Mouse (Mus musculus) gastrocnemius, adult 8-10 months (tissue): ENCODE measurements around the gene Cpne8. TPM values are rescaled to one million over a fixed set of nuclear protein-coding genes. Genes with fewer than 3 reads are reported as not detected.

Experiments used
- DNase-seq, 2 experiments: peaks; one replicate each; pipeline ENCODE4 v3.0.0; 2022; ENCODE audit warnings: low spot score in 2 of 2
- total RNA-seq, 4 experiments: library from RNA; stranded (reverse); gene quantifications; 2 replicates each; pipeline ENCODE4 v1.2.4; 2022

The Cpne8 gene
- 1 to 10 TPM; 1.8 to 3.4 (median 2.9) TPM for total RNA-seq

- DNase-seq = peak; percentile 33 to 42
Observed at GRCm38 (mm10) chr15:90678985-90679759, at the start of gene Cpne8. TSS of gene Cpne8 (minus strand) at chr15:90679432.

GRCm38 (mm10) chr15:90717717-90718116 lies 38.5 kb upstream of the Cpne8 start:
- DNase-seq = no peak

- DNase-seq = no peak
Observed at GRCm38 (mm10) chr15:90709296-90709695, 30.1 kb upstream of the Cpne8 start.

DNA sequence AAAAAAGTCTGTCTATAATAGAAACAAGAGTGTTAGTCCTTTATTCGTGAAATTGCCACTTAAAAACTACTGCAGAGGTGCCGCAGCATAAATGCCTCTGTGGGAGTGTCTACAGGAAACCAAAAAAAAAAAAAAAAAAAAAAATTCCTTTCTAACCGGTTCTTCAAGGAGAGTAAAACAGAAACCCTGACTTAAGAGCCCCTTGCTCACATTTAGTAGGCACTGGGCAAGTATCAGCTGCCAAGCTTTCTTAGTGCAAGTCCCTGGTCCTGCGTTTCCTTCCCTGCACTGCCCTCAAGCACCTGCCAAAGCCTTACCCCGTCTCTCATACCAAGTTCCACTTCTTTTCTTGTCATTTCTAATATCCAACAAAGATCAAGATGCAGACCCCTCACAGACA lies 25.1 kb upstream of the Cpne8 start:
- DNase-seq = no peak

DNA sequence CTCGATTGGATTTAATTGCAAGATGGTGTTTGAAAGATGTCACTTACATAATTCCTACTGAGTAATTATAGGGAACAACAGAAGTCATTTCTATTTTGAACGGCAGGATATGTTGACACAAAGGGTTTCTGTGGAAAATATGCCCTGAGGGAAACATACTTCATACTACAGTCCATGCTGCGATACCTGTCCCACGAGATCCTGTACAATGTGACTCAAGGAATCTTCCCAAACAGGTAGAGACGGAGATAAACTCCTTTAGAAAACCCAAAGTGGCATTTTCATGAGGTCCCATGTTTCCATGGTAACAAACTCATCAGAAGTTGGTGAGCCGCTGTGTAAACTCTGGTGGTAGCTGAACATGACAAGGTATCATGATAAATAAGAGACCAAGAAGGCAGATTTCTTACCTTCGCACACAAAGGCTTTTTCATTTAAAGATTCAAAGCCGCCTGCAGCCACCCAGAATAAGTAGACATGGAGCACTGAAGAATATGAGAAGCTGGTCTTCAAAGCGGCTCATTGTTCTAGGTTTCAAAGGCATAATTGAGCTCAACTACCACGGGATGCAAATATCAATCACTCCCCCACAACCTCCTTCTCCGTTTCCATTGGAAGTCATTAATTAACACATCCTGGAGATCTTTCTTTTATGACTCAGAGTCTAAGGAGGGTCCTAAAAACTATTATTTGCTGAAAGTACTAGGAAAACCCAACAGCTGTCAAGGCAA lies 24.4 kb upstream of the Cpne8 start:
- DNase-seq = no peak

- DNase-seq = no peak
Observed at GRCm38 (mm10) chr15:90686770-90687169, 7.5 kb upstream of the Cpne8 start.

GRCm38 (mm10) chr15:90679760-90680579 lies 738 bp upstream of the Cpne8 start:
- peak; percentile 10 to 28 for DNase-seq

DNA sequence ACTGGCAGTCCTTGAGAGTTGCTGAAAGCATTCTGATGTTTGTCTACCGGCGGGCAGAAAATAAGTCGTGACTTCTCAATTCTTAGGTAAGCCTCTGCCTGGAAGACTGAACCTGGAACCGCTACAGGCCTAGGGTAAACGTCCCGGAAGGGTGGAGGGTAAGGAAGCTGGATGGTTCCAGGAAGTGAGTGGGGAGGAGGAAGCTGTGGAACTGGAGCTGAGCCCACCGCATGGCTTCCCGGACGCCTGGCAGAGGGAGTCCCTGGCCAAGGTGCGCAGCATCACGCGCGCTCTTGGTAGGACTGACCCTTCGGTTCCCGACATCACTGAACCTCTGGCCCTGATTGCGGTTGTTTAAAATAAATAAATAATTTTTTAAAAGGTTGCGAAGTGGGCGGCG lies 744 bp downstream of the Cpne8 start:
- DNase-seq = peak; percentile 4 to 28

GRCm38 (mm10) chr15:90669494-90669893 lies 9.7 kb downstream of the Cpne8 start:
- no peak for DNase-seq

DNA sequence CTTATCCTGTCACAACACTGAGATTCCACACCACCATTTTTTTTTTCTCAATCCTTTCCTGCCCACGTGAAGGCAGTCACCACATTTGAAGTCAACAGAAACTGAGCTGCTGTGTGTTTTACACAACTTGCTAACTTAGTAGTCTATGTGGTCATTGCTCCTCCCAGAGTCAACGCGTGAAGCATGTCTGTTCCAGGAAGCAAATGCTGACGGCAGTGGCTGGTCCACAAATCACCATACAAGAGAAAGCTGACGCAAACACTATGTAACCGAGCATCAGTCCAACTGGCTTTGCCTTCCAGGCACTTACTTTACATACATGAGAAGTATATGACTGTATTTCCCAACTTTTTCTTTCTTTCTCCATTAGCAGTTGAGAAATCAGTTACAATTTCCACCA lies 12.3 kb downstream of the Cpne8 start:
- no peak for DNase-seq

DNA sequence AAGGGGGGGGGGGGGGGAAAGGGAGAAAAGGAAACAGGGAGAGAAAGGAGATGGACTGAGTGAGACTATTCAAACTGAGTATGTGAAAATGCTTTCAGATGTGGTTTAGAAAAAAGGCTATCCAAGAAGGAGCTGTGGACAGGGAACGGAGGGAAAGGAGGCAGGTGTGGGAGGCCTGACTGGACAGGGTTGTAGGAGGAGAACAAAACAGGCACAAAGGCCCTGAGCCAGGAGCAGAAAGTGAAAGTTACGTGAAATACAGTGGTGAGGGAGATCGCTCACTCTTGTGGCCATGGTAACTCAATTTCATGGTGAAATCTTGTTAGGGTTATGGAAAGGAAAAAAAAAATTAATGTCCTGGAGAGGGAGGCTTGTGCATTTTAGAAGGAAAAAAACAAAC lies 14.6 kb downstream of the Cpne8 start:
- no peak for DNase-seq

DNA sequence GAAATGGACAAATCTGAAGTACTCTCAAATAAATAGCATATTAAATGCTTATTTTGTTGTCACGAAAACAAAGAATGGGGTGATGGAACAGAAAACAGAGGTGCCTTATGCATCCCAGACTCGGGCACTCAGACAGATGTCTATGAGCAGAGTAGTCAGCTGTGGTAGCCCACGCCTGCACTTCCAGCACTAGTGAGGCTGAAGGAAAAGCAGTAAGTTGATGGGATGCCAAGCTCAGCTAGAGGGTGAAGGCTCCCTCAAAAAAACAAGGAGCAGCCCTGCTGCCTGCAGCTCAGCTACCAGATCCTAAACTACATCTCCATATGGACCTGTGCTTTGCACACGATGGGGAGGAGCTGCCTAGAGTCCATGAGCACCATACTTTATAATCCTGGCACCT lies 15.6 kb downstream of the Cpne8 start:
- no peak for DNase-seq

DNA sequence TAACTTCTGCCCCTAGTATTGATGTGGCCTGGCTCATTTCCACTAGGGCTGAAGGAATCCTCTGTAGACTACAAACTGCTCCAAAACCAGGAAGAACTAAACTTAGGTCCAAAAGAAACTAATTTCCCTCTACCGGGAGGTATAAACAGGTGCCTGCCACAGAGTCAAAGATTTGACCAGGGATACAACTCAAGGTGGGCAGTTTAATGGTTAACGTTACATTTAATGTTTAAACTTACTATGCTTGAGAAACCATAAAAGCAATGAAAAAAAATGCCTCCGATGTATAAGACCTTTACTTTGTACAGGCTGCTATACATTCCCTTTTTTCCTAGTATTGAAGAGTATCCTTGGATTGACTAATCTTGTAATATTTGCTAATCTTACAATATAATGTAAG lies 18.5 kb downstream of the Cpne8 start:
- no peak for DNase-seq

- DNase-seq = no peak
Observed at GRCm38 (mm10) chr15:90658053-90658452, 21.2 kb downstream of the Cpne8 start.

GRCm38 (mm10) chr15:90656521-90656920 lies 22.7 kb downstream of the Cpne8 start:
- no peak for DNase-seq

DNA sequence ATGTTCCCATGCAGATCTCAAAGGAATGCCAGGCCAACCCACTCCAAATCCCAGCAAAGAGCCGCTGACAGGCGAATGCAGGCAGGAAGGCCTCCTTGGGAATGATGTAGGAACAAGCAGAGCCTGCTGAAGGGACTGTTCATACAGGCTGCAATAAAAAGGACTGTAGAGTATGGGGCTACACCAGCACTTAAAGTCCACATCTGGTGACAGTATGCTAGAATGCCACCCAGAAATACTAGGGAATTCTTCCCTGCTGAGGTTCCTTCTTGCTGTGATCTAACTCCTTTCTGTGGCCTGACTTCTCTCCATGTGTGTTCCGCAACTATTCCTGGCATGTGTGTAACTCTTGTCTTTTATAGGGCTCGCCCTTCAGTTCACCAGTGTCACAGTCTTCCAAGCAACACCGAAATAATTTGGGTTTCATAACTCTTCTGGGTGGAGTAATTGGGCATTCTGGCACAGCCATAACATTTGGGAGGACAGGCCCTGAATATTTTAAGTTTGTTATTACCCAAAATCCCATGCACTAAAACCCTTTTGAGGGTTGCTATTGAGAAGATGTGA lies 32.1 kb downstream of the Cpne8 start:
- DNase-seq = no peak

GRCm38 (mm10) chr15:90646326-90646725 lies 32.9 kb downstream of the Cpne8 start:
- DNase-seq = no peak

DNA sequence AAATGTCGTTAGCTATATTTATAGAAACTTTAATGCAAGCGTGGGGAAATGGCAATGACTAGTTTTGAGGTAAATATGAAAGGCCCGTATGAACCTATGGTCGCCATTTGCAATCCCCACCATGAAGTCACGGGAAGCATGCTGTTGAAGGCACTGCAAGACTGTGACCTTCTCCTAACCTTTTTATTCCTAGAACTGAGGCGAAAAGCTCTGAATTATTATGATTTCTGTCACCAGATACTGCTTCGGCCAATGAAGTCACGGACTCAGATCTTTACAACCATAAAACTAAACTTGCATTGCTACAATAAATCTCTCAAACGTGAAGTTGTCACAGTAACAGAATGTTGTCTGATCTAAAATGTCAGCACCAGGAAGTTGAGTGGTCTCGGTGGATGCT lies 33.4 kb downstream of the Cpne8 start:
- DNase-seq = no peak

GRCm38 (mm10) chr15:90624201-90624600 lies 55.0 kb downstream of the Cpne8 start:
- no peak for DNase-seq

DNA sequence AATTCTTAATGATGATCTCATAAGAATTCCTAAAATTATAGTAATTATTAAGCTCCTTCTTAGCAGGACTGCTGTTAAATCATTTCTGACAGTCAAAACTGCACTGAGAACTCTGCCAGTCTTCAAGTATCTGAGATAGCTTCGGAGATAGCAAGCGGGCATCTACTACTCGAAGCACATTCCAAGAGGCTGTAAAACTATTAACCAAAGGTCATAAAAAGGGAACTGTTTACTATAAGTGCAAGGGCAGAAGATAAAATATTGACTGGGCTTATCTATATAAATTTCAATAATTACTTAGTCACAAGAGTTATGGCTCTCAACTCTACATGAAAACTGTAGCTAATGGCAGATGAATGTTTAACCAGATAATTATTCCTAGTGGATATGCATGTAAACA lies 57.2 kb downstream of the Cpne8 start:
- DNase-seq = no peak

DNA sequence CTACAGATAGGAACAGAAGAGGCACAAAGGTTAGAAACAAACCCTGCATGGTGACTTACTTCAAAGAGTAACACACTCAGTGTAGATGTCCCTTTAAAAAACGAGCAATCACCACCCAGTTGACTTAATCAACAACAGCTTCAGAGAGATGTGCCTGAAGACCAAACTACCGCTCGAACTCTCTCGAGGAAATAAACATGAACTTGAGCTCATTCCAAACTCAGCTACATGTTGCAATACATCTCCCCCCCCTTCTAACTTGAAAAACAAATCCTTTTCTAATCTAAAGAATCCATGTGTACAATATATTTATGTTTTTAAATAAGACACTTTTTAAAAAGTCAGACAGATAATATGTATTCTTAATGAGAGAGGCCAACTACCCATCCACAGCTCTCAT lies 59.5 kb downstream of the Cpne8 start:
- no peak for DNase-seq
